Mouse (Mus musculus) heart, embryonic 14.5 days (tissue): ENCODE measurements around the gene Cd68. TPM values are rescaled to one million over a fixed set of nuclear protein-coding genes. Genes with fewer than 3 reads are reported as not detected.
"Not testable (repeated sequence)": the region's sequence is repeated elsewhere in the genome, so short reads cannot be mapped to it uniquely, and the experiment has no call there.

Experiments used
- ATAC-seq: fragments of 200-750 bp; cut with Nextera tagmentation; 2 replicates; pipeline ENCODE4 v1.8.0; 2017; ENCODE audit warnings: low read depth, moderate TSS enrichment; ENCODE audit not compliant: insufficient number of reproducible peaks, insufficient read depth, low FRiP score
- H3K27ac ChIP-seq, 2 experiments: fragments of 200-500 bp in 1 of 2; fragments of 300-500 bp in 1 of 2; sonication (generic) in 1 of 2; replicated peaks in 1 of 2; 2 replicates each; pipeline ENCODE4 v1.5.1; 2012 to 2014; ENCODE audit warnings: low read depth in 2 of 2, low read length in 2 of 2, control low read depth in 1 of 2, mild to moderate bottlenecking in 1 of 2, mixed read lengths in 1 of 2; ENCODE audit not compliant: control insufficient read depth in 1 of 2, insufficient read depth in 1 of 2
- H3K27me3 ChIP-seq: fragments of 300-500 bp; sonication (generic); 2 replicates; pipeline ENCODE4 v1.6.1; 2014; ENCODE audit warnings: mild to moderate bottlenecking, low read length, control low read depth; ENCODE audit not compliant: control insufficient read depth, insufficient read depth
- H3K36me3 ChIP-seq: fragments of 300-500 bp; sonication (generic); 2 replicates; pipeline ENCODE4 v1.6.1; 2014; ENCODE audit warnings: mild to moderate bottlenecking, control low read depth, low read length, mixed read lengths; ENCODE audit not compliant: control insufficient read depth, insufficient read depth
- H3K4me1 ChIP-seq, 2 experiments: fragments of 200-500 bp in 1 of 2; fragments of 300-500 bp in 1 of 2; sonication (generic) in 1 of 2; 2 replicates each; pipeline ENCODE4 v1.6.1; 2012 to 2014; ENCODE audit warnings: low read length in 2 of 2, control low read depth in 1 of 2, mixed read lengths in 1 of 2; ENCODE audit not compliant: control insufficient read depth in 2 of 2, insufficient read depth in 2 of 2
- H3K4me2 ChIP-seq: fragments of 300-500 bp; sonication (generic); 2 replicates; pipeline ENCODE4 v1.6.1; 2014; ENCODE audit warnings: mild to moderate bottlenecking, low read length
- H3K4me3 ChIP-seq, 2 experiments: fragments of 200-500 bp in 1 of 2; fragments of 300-500 bp in 1 of 2; sonication (generic) in 1 of 2; 2 replicates each; pipeline ENCODE4 v1.5.1; 2012 to 2014; ENCODE audit warnings: low read length in 2 of 2, mild to moderate bottlenecking in 2 of 2, control low read depth in 1 of 2, low read depth in 1 of 2, moderate library complexity in 1 of 2; ENCODE audit not compliant: control insufficient read depth in 1 of 2, insufficient read depth in 1 of 2
- H3K9ac ChIP-seq: fragments of 300-500 bp; sonication (generic); 2 replicates; pipeline ENCODE4 v1.6.1; 2014; ENCODE audit warnings: mild to moderate bottlenecking, low read length
- H3K9me3 ChIP-seq: fragments of 300-500 bp; sonication (generic); 2 replicates; pipeline ENCODE4 v1.6.1; 2016; ENCODE audit warnings: low read length, control low read depth; ENCODE audit not compliant: control insufficient read depth
- WGBS: fragments of 180-500 bp; shearing (Covaris S2); extraction: QIAGEN DNeasy Blood & Tissue Kit; methylation state at CpG from one replicate; pipeline ENCODE4 v1.1.7; 2014; 5-methylcytosine and 5-hydroxymethylcytosine counted together
- microRNA counts: library from miRNA; unstranded; fragments of <30 nt; microRNA quantifications from one replicate; lab custom pipeline; 2016
- microRNA-seq: library from miRNA; unstranded; fragments of <30 nt; microRNA quantifications from one replicate; pipeline ENCODE4, GENCODE M21; 2016
- polyA plus RNA-seq: library from polyadenylated mRNA; unstranded; fragments of >200 nt; fragmentation: Nextera tagmentation; extraction: Ambion mirVana; gene quantifications from 2 replicates; pipeline ENCODE4 v1.2.1, GENCODE M21; 2014

Gene Cd68
- polyA plus RNA-seq, 1 experiment from 2014 or later, result 12.1 TPM

DNA sequence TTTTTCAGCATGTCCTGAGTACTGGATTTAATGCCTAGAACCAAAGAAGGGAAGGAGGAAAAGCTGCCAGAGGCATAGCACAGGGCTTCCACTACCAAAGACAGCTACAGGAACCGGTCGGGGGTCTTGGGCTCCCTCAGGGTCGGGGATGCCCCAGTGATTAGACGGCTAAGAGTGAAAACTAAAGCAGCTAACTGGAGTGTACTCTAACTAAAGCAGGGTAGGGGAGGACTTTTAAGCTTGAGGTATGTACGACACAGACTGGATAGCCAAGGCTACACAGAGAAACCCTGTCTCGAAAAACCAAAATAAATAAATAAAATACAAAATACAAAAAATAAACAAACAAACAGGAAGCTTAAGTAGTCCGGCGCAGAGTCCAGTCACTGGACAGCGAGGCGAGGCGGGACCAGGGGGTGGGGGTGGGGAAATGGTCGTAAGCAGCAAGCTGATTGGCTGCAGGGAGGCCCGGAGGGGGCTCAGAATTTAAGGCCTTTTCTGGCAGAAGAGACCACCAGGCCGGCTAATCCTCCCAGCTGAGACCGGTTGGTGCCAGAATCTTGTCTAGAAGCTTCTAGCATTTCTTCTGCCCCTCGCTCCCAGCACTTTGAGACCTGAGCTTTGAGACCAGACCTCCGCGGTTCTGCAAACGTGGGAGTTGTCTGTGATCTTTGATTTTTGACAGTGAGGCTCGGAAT lies 44.2 kb downstream of the Cd68 start, which contains the start of gene Sat2:
Gene Sat2 (plus strand): TSS at position 454 of the 698 bp plus-strand sequence.
- H3K9me3 ChIP-seq, result no peaks in the 10 kb centered on the region
- peak; percentile 68; the same call in 1 of the 2 replicates for ATAC-seq
- H3K4me2 ChIP-seq, result peak within 1 kb of the TSS; percentile 81
- H3K36me3 ChIP-seq, result no peaks in the 10 kb centered on the region
- under 1% methylated on average over 20 of the region's 20 CpGs for WGBS
- no peaks in the 10 kb centered on the region for H3K27me3 ChIP-seq
- H3K4me3 ChIP-seq, result peak within 1 kb of the TSS; percentile 64 to 66
- peak within 1 kb of the TSS; percentile 11 to 55; a peak in 2 of 4 replicates for H3K27ac ChIP-seq
- H3K9ac ChIP-seq, result peak within 1 kb of the TSS; percentile 88
- peaks cover 6 to 11% of the 10 kb centered on the region in 2 experiments; a peak in 3 of 4 replicates for H3K4me1 ChIP-seq

DNA sequence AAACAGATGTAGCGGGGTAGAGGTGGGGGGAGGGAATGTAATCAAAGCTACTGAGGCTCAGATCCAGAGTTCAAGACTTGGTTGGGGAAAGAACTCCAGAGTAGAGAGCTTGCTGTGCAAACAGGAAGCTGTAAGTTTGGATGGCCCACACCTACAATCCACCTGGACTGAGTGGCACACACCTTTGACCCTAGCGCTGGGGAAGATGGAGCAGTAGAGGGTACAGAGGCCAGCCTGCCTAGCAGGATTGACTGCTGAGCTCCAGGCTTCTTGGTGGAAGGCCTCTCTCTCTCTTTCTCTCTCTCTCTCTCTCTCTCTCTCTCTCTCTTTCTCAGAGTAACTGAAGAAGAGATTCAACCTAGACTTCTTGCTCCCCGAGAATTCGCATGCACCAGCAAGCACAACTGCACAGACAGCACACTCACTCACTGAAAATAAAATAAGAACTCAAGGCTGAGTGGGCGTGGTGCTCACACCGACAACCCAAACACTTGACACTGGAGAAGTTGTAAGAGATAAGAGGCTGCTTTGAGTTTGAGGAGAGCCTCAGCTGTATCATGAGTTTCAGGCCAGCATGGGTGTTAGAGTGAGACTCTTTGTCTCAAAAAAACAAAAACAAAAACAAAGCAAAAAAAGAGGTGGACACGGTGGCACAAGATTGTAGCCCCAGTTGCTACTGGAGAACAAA lies 45.4 kb downstream of the Cd68 start:
- Histone ChIP-seq H3K4me3 (no peak overlapping the region), H3K36me3 (no peaks in the 10 kb centered on the region), H3K4me1 (peaks cover 6 to 11% of the 10 kb centered on the region in 2 experiments; a peak in 3 of 4 replicates), H3K4me2 (no peak overlapping the region), H3K27ac (no peak overlapping the region), H3K9me3 (no peaks in the 10 kb centered on the region), H3K9ac (no peak overlapping the region), H3K27me3 (no peaks in the 10 kb centered on the region)
- 58% methylated on average over 7 of the region's 7 CpGs for WGBS
- ATAC-seq, result no peak

DNA sequence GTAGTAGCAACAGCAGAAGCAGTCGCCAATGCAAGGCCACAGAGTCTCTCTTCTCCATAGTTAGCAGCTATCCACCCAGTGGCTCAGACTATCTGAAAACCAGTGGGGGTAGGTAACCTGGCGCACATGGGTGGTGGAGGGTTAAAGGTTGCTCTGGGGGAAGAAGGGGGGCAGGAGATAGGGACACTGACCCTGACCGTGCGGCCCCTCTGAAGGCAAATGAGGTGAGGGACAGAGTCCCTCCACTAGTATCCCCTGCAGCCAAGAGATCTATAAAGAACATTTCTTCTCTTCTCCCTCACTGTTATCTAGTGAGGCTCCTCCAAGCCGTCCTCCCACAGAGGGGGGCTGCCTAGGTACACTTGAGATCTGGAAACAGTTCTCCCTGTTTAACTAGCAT lies 48.1 kb downstream of the Cd68 start, which contains the start of gene Shbg:
Gene Shbg (minus strand): TSS at position 101 of the 400 bp plus-strand sequence.
- Histone ChIP-seq H3K9ac (no peak within 1 kb of the TSS), H3K4me3 (no peak within 1 kb of the TSS)
- 42% methylated on average over 5 of the region's 5 CpGs for WGBS

DNA sequence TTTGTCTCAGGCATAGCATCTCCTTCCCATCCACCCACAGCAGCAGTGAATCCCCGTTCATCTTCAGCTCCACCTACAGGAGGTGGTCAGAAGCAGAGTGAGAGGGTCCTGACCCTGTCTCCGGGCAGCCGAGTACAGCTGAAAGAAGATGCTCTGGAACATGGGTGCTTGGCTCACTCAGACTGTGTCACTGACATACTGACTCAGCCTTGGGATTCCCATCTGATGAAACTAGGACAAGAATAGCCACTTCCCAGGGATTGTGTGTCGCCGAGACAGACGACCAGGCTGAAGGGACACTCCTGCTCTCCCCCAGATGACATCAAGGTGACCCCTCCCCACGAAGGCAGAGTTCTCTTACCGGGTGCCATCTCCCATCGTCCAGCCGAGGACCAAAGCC lies 49.2 kb downstream of the Cd68 start:
- H3K4me3 ChIP-seq, result no peak overlapping the region
- WGBS, result 35% methylated on average over 10 of the region's 10 CpGs
- no peak for ATAC-seq
- no peaks in the 10 kb centered on the region for H3K27me3 ChIP-seq
- no peaks in the 10 kb centered on the region for H3K36me3 ChIP-seq
- H3K9ac ChIP-seq, result no peak overlapping the region
- no peak overlapping the region for H3K27ac ChIP-seq
- no peaks in the 10 kb centered on the region for H3K9me3 ChIP-seq
- H3K4me1 ChIP-seq, result peaks cover 7 to 10% of the 10 kb centered on the region in 2 experiments; a peak in 3 of 4 replicates
- no peak overlapping the region for H3K4me2 ChIP-seq

More for the DNA sequence above, 48.1 kb downstream of the Cd68 start, which contains the start of gene Shbg:
- Histone ChIP-seq H3K4me1 (peaks cover 13 to 15% of the 10 kb centered on the region in 2 experiments), H3K27me3 (no peaks in the 10 kb centered on the region), H3K27ac (no peak within 1 kb of the TSS), H3K36me3 (no peaks in the 10 kb centered on the region), H3K4me2 (no peak within 1 kb of the TSS), H3K9me3 (no peaks in the 10 kb centered on the region)
- no peak for ATAC-seq

DNA sequence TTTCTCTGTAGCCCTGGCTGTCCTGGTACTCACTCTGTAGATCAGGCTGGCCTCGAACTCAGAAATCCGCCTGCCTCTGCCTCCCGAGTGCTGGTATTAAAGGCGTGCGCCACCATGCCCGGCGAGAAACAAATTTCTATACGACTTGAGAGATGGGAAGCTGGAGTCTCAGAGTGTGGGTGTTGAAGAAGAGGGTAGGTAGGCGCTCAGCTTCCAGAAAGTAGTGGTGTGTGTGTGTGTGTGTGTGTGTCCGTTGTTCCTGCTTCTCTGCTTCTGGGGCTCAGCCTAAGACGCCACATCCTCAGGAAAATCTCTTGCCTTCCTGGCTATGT lies 51.7 kb downstream of the Cd68 start:
- not testable (repeated sequence) for ATAC-seq, H3K4me3 ChIP-seq
- H3K4me2 ChIP-seq, result peak overlapping the region; percentile 54

More for the DNA sequence above, 51.7 kb downstream of the Cd68 start:
- H3K4me1 ChIP-seq, H3K27me3 ChIP-seq, H3K9me3 ChIP-seq, H3K36me3 ChIP-seq, H3K27ac ChIP-seq: not testable (repeated sequence)
- 48% methylated on average over 11 of the region's 11 CpGs for WGBS
- 0 out of 2 replicates have a peak overlapping the region, but pooled peaks have one; percentile 30 for H3K9ac ChIP-seq

MicroRNAs encoded within 50 kb of the gene (microRNA counts, 519-probe panel; counts per million panel counts)
- microRNA mmu-miR-1934 (lab: Ali Mortazavi, UCI) (322 counts per million, percentile 70 among the panel's probes with 10 or more counts), microRNA mmu-miR-467f (lab: Ali Mortazavi, UCI) (5,576 counts per million, percentile 85 among the panel's probes with 10 or more counts)

Small RNA genes lying within 50 kb of the gene (microRNA-seq; reads per million reads assigned to microRNA genes)
- 5.0 reads per million, percentile 14 among the genes with 10 or more reads in this experiment for gene Mir1934
- gene Mir467f, result not detected

Other genes with a start within 250 kb of the Cd68 start
- gene Dnah2, start 117.0 kb downstream of the Cd68 start, polyA plus RNA-seq, result 0.13 and 0.36 TPM in 2 replicates
- 14.2 and 20.4 TPM in 2 replicates for gene Efnb3, start 105.9 kb downstream of the Cd68 start, polyA plus RNA-seq
- gene Wrap53, start 85.9 kb downstream of the Cd68 start, polyA plus RNA-seq, result 11.1 and 14.3 TPM in 2 replicates
- gene Trp53, start 85.8 kb downstream of the Cd68 start, polyA plus RNA-seq, result 71.2 and 71.9 TPM in 2 replicates
- 31.5 and 33.8 TPM in 2 replicates for gene Atp1b2, start 60.2 kb downstream of the Cd68 start, polyA plus RNA-seq
- not detected in 2 replicates for gene Shbg, start 48.2 kb downstream of the Cd68 start, polyA plus RNA-seq
- 16.2 and 17.9 TPM in 2 replicates for gene Sat2, start 44.1 kb downstream of the Cd68 start, polyA plus RNA-seq
- gene Fxr2, start 33.2 kb downstream of the Cd68 start, polyA plus RNA-seq, result 24.2 and 25.8 TPM in 2 replicates
- gene Sox15, start 10.8 kb downstream of the Cd68 start, polyA plus RNA-seq, result not detected in 2 replicates
- 14.9 and 29.1 TPM in 2 replicates for gene Mpdu1, start 3.5 kb downstream of the Cd68 start, polyA plus RNA-seq
- gene Eif4a1, start 6.3 kb upstream of the Cd68 start, polyA plus RNA-seq, result 313 and 403 TPM in 2 replicates
- 43.2 and 59.4 TPM in 2 replicates for gene Senp3, start 15.9 kb upstream of the Cd68 start, polyA plus RNA-seq
- 0.24 and 0.63 TPM in 2 replicates for gene Tnfsf13, start 19.6 kb upstream of the Cd68 start, polyA plus RNA-seq
- gene Tnfsf12, start 29.7 kb upstream of the Cd68 start, polyA plus RNA-seq, result 7.7 and 10.3 TPM in 2 replicates
- 2.5 and 6.8 TPM in 2 replicates for gene Tnfsfm13, start 29.9 kb upstream of the Cd68 start, polyA plus RNA-seq
- 19.9 and 20.1 TPM in 2 replicates for gene Polr2a, start 92.5 kb upstream of the Cd68 start, polyA plus RNA-seq
- 0.13 TPM in 1 of 2 replicates, not detected in the other for gene Slc35g3, start 95.8 kb upstream of the Cd68 start, polyA plus RNA-seq
- 3.7 TPM in 2 replicates for gene Zbtb4, start 99.8 kb upstream of the Cd68 start, polyA plus RNA-seq
- 5.5 and 5.8 TPM in 2 replicates for gene Chrnb1, start 129.8 kb upstream of the Cd68 start, polyA plus RNA-seq
- gene Fgf11, start 135.7 kb upstream of the Cd68 start, polyA plus RNA-seq, result 2.0 and 2.1 TPM in 2 replicates
- 1.7 and 1.8 TPM in 2 replicates for gene Tmem102, start 139.5 kb upstream of the Cd68 start, polyA plus RNA-seq
- gene Gm39566, start 149.1 kb upstream of the Cd68 start, polyA plus RNA-seq, result not detected in 2 replicates
- not detected in 2 replicates for gene Spem2, start 152.3 kb upstream of the Cd68 start, polyA plus RNA-seq
- not detected in 2 replicates for gene Spem1, start 156.0 kb upstream of the Cd68 start, polyA plus RNA-seq
- gene Nlgn2, start 171.6 kb upstream of the Cd68 start, polyA plus RNA-seq, result 2.4 and 2.6 TPM in 2 replicates
- 340 and 379 TPM in 2 replicates for gene Tmem256, start 172.4 kb upstream of the Cd68 start, polyA plus RNA-seq
- 66.5 and 75.8 TPM in 2 replicates for gene Plscr3, start 180.2 kb upstream of the Cd68 start, polyA plus RNA-seq
- 0.15 TPM in 1 of 2 replicates, not detected in the other for gene Tnk1, start 192.6 kb upstream of the Cd68 start, polyA plus RNA-seq
- not detected in 2 replicates for gene Tmem95, start 211.9 kb upstream of the Cd68 start, polyA plus RNA-seq
- 2.6 and 2.8 TPM in 2 replicates for gene Kctd11, start 215.3 kb upstream of the Cd68 start, polyA plus RNA-seq
- 3.6 and 3.8 TPM in 2 replicates for gene Acap1, start 229.4 kb upstream of the Cd68 start, polyA plus RNA-seq
- 4.5 and 5.1 TPM in 2 replicates for gene 2810408A11Rik, start 234.8 kb upstream of the Cd68 start, polyA plus RNA-seq
- 7.5 and 11.1 TPM in 2 replicates for gene Neurl4, start 234.9 kb upstream of the Cd68 start, polyA plus RNA-seq
- gene Gps2, start 247.7 kb upstream of the Cd68 start, polyA plus RNA-seq, result 45.2 and 46.8 TPM in 2 replicates